Mouse (Mus musculus): Measurements from ENCODE around the gene Stac2. TPM values are rescaled to one million over a fixed set of nuclear protein-coding genes. Genes with fewer than 3 reads are reported as not detected.
A peak's percentile ranks its signal among the peaks of the same experiment; 100 is the strongest.

The Stac2 gene
- total RNA-seq, 2 experiments from 2014 or later, result 46.5 to 56.2 TPM

DNA sequence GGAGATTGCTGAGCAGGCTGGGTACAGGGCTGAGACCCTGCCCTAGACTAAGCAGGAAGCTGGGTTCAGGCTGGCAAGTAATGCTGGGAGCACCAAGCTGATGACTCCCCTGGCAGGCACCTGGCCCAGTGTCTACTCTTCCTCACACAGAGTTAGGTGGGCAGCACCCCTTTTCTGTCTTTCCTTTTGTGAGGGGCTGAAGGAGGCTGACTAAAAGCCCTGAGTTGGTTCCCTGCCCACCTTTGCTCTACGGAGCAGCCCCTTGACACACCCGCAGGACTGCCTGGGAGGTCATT lies 2.8 kb downstream of the Stac2 start:
- no peak for DNase-seq

- DNase-seq, result no peak
Measured at GRCm38 (mm10) chr11:98049672-98050519, 3.4 kb downstream of the Stac2 start.

DNA sequence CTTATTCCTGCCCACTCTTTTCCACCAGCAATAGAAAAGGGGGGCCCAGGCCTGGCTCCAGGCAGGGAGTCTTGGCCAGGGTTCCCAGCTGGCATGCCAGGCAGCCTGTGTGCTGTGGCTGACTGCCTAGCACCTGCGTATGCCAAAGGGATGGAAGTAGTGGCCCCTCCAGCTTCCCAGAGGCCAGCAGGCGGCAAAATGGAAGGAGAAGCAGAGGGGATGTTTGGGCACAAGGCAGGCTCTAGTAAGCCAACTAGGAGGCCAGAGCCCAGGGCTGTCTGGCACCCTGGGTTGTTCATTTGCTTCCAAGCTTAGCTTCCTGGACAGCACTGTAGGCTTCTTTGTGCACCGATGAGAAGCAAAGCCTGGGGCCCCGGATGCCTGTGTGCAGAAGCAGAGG lies 5.5 kb downstream of the Stac2 start:
- DNase-seq, result peak; percentile 68 to 76

DNA sequence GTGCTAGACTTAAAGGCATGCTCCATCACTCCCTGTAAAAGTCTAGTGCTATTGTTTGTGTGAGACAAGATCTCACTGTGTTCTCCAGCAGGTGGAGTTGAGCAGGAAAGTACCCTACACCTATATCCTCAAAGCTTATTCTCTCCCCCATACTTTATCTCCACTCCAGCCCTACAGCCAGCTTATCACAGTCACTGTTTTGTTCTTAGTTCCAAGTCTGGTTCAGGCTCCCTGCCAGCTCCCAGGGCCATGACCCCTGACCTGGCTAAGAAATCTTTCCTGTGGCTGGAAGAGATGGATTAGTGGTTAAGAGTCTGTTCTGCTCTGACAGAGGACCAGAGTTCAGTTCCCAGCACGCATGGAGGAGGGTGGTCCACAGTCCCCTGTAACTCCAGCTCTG lies 6.8 kb downstream of the Stac2 start:
- no peak for DNase-seq

DNA sequence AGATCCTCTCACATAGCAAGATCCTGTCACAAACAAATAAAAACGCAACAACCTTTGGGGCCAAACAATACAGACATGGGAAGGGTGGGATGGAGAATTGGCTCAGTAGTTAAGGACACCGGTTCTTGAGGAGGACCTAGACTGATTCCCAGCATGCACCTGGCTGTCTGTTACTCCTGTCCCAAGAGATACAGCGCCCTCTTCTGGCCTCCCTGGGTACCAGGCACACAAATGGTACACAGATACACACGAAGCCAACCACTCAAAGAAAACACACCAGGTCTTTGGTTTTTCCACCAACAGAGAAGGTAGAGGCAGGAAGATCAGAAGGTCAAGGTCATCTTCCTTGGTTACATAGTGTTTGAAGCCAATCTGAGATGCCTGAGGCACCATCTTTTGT lies 7.7 kb downstream of the Stac2 start:
- no peak for DNase-seq

DNA sequence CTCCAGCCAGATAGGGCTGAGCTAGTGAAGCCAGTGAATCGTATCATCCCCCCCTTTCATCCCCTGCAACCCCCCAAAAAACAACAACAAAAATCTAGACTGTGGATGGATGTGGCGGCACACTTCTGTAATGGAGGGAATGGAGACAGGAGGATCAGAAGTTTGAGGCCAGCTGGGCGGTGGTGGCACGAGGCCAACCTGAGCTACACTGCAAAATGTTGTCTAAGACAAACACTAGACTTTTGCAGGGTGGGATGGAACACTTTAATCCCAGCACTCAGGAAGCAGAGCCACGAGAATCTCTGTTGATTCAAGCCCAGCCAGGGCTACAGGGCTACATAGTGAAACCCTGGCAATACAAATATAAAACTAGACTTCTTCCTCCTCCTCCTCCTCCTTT lies 9.2 kb downstream of the Stac2 start:
- DNase-seq, result no peak

- no peak for DNase-seq
Measured at GRCm38 (mm10) chr11:98042741-98043140, 10.5 kb downstream of the Stac2 start.

DNA sequence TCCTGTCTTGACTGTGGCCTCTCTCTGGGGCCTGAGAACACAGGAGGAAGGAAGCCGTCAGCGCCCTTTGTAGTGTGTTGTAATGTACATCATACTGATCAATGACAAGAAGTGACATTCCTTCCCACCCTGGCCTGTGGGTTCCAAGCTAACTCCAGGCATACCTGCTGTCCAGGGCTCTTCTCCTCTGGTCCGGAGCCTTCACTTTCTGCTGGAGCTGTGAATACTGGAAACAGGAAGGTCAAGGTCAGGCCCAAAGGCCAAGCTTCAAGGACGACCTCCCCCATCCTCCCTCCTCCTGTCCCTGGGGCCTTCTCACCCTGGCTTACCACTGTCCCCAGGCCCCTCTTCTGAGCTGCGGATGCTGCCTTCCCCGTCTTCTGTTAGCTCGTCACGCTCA lies 12.3 kb downstream of the Stac2 start:
- no peak for DNase-seq

GRCm38 (mm10) chr11:98037871-98038270 lies 15.4 kb downstream of the Stac2 start:
- peak in 1 of 2 experiments; percentile 32 for DNase-seq

- DNase-seq, result no peak
Measured at GRCm38 (mm10) chr11:98035977-98036377, 17.3 kb downstream of the Stac2 start.

DNA sequence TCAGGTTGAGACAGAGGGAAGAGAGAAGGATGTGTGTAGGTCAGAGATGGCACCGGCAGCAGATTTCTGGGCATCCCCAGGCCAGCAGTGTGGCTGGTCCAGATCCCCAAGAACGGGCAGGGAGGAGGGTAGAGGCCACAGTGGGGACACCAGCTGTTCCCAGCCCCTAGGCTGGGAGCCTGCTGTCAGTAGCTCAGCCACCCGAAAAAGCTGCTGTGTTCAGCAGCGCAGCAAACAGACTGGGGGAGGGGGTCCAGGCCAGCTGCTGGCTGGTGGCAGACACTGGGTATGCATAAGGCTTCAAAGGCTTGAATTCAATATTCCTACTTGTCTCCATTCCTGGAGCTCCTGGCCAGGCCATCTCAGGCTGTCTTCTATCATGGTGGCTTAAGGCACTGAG lies 18.4 kb downstream of the Stac2 start:
- no peak for DNase-seq

GRCm38 (mm10) chr11:98034061-98034460 lies 19.2 kb downstream of the Stac2 start:
- DNase-seq, result no peak

- peak; percentile 70 to 72 for DNase-seq
Measured at GRCm38 (mm10) chr11:98031443-98031770, 21.9 kb downstream of the Stac2 start.

DNA sequence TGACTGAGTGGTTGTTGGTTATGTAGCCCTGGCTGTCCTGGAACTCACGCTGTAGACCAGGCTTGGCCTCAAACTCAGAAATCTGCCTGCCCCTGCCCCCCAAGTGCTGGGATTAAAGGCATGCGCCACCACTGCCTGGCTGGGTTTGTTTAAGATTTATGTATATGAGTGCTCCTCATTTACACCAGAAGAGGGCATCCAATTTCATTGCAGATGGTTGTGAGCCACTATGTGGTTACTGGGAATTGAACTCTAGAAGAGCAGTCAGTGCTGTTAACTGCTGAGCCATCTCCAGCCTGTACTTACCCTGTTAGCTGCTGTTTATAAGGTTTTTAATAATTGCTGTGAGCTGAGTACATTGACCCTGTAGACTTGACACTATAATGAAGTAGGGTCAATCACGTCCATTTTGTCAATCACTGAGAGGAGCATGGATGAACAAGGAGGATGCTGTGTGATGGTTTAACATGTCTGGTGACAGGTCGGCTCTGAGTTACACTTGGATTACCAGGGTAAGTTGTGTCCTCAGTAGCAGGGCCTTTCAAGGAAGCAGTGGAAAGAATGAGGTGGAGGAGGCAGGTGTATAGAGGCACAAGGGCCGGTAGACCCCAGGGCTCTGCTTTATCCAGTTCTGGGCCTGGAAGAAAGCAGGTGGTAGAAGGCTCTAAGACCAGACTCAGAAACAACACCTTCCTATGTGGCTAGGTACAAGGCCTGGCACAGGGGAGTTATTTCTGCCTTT lies 22.4 kb downstream of the Stac2 start:
- DNase-seq, result no peak

DNA sequence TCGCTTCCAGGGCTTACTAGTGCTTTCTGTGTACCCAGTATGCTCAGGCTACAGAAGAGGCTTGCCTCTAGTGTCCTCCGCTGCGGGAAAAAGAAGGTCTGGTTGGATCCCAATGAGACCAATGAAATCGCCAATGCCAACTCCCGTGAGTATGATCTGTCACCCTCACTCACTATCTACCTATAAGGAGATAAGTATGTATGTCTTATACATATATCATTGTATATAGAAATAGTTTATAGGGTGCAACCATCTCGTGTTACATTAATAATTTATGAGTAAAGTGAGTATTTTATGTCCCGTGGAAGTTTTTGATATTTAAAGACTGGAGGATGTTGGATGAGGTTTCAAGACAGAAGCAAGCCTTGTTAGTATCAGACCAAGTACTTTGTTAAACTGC lies 25.5 kb downstream of the Stac2 start:
- no peak for DNase-seq

- DNase-seq, result no peak
Measured at GRCm38 (mm10) chr11:98027297-98027688, 26.0 kb downstream of the Stac2 start.

GRCm38 (mm10) chr11:98026570-98027296 lies 26.5 kb downstream of the Stac2 start, which contains the start of gene Rpl19:
Rpl19 (plus strand) TSS chr11:98026710.
- DNase-seq, result peak; percentile 91

GRCm38 (mm10) chr11:98026248-98026569 lies 27.1 kb downstream of the Stac2 start:
- DNase-seq, result no peak

DNA sequence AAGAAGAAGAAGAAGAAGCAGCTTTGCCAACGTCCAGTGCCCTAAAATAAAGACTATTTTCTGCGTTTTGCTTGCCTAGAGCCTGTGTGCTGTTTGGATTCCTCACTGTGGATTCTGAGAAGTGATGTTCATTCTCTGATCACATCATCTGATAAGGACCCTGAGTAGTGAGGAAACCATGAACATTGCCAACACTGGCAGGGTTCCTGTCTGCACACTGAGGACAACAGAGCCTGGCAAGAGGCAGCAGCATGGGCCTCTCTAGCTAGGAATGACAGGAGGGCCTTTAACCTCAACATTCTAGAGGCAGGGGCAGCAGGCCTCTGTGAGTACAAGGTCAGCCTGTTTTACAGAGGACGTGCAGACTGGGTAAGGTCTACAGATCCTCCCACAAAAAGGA lies 28.7 kb downstream of the Stac2 start:
- DNase-seq, result no peak

GRCm38 (mm10) chr11:98022555-98023371 lies 30.5 kb downstream of the Stac2 start, which contains the start of gene Cacnb1:
Cacnb1 (minus strand) TSS chr11:98023034.
- peak; percentile 61 to 69 for DNase-seq

GRCm38 (mm10) chr11:98022253-98022554 lies 31.1 kb downstream of the Stac2 start:
- DNase-seq, result no peak

GRCm38 (mm10) chr11:98021565-98022252 lies 31.6 kb downstream of the Stac2 start:
- peak; percentile 60 to 65 for DNase-seq

Data from layer of hippocampus, postnatal 36 days (tissue).